ENCODE assay signal across 10 mouse cellular contexts in the genomic region with DNA sequence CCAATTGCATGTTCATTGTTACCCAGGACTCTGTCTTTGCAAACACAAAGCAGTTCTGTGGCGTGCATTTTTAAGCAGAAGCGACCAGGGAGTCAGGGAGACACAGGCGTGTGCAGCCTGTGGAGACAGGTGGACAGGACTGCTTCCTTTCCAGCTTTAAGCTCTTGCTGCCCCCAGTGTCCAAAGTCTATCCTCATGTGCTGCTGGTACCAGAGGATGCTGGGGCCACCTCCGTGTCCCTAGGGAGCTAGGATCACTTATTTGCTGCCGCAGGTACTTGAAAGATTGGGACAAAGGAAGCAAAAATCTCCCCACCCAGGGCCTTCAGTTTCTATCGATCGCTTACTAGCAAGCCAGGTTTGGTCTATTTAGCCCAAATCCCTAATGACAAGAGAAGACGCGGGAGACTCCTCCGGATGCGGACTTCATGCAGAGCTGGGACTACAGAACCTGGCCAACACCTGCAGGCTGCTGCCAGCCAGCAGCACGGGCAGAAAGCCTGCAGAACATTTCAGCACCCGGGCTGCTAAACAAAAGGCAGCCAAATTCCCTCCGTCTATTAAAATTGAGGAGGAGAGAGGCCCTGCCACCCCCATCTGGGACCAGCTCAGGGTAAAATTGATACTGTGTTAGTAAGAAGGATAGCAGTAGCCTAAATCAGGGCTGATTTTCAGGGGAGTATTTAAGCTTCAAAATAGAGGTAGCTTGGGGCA.
DNase-seq lines count a peak whose midpoint lies in the region; ATAC-seq lines count a peak whose summit lies in the region.
"Had no signal": no experiment of that assay in that cellular context is flagged by ENCODE, and none has a peak within 500 bp of the region (broad histone marks: within the 10 kb centered on the region; RNA-seq: fewer than 3 reads in every experiment).

No protein-coding gene starts in this region.

- peak overlapping the region; percentile 34; the same call in 1 of the 2 replicates for H3K9ac ChIP-seq in hindbrain, embryonic 14.5 days
- H3K9ac ChIP-seq in neural tube, embryonic 11.5 days (ENCODE audit: low read length): peak overlapping the region; percentile 30
- H3K9ac ChIP-seq: liver, embryonic 12.5 days had no signal

- H3K27ac ChIP-seq in embryonic facial prominence, embryonic 10.5 days (replicated peaks): peak overlapping the region; percentile 71
- H3K27ac ChIP-seq in hindbrain, embryonic 14.5 days: peak overlapping the region; percentile 77
- H3K27ac ChIP-seq in neural tube, embryonic 11.5 days (ENCODE audit: low read depth, low read length): peak overlapping the region; percentile 17
- H3K27ac ChIP-seq: liver, embryonic 12.5 days had no signal

- peak; percentile 28; the same call in 1 of the 2 replicates for ATAC-seq in hindbrain, embryonic 14.5 days (ENCODE audit: low FRiP score)
- ATAC-seq in neural tube, embryonic 11.5 days (ENCODE audit: insufficient read depth, low FRiP score, low TSS enrichment): 0 out of 2 replicates have a peak, but pooled peaks have one; percentile 43
- ATAC-seq: liver, embryonic 12.5 days; Patski had no signal

- intact Hi-C loops in left cerebral cortex, postnatal 10 days (cut with DNase I): no loop called here

- peaks cover 43% of the 10 kb centered on the region for H3K4me1 ChIP-seq in embryonic facial prominence, embryonic 10.5 days
- H3K4me1 ChIP-seq in hindbrain, embryonic 14.5 days (replicated peaks; ENCODE audit: control insufficient read depth, insufficient read depth, low read length): peaks cover 26% of the 10 kb centered on the region
- H3K4me1 ChIP-seq in neural tube, embryonic 11.5 days (ENCODE audit: control insufficient read depth, insufficient read depth, low read length): peaks cover 19% of the 10 kb centered on the region
- H3K4me1 ChIP-seq: liver, embryonic 12.5 days had no signal

- no peaks in the 10 kb centered on the region for H3K36me3 ChIP-seq in embryonic facial prominence, embryonic 10.5 days (replicated peaks)
- H3K36me3 ChIP-seq in hindbrain, embryonic 14.5 days (replicated peaks; ENCODE audit: control insufficient read depth, insufficient read depth): no peaks in the 10 kb centered on the region
- no peaks in the 10 kb centered on the region for H3K36me3 ChIP-seq in neural tube, embryonic 11.5 days (ENCODE audit: control insufficient read depth, insufficient read depth, low read length)
- H3K36me3 ChIP-seq: liver, embryonic 12.5 days had no signal

- no peaks in the 10 kb centered on the region for H3K9me3 ChIP-seq in embryonic facial prominence, embryonic 10.5 days
- H3K9me3 ChIP-seq in hindbrain, embryonic 14.5 days (ENCODE audit: control insufficient read depth, low read length): no peaks in the 10 kb centered on the region
- no peaks in the 10 kb centered on the region for H3K9me3 ChIP-seq in neural tube, embryonic 11.5 days (ENCODE audit: control insufficient read depth, low read length)
- H3K9me3 ChIP-seq: liver, embryonic 12.5 days had no signal

- H3K4me2 ChIP-seq in hindbrain, embryonic 14.5 days (replicated peaks): peak overlapping the region; percentile 41
- peak overlapping the region; percentile 27 for H3K4me2 ChIP-seq in neural tube, embryonic 11.5 days (ENCODE audit: low read depth)
- H3K4me2 ChIP-seq: liver, embryonic 12.5 days had no signal

- WGBS in embryonic facial prominence, embryonic 10.5 days: 6% methylated on average over 14 of the region's 14 CpGs
- WGBS in hindbrain, embryonic 14.5 days: 6% methylated on average over 14 of the region's 14 CpGs
- 8% methylated on average over 14 of the region's 14 CpGs for WGBS in neural tube, embryonic 11.5 days

- H3K27me3 ChIP-seq in embryonic facial prominence, embryonic 10.5 days (replicated peaks; ENCODE audit: low read depth, poor library complexity, severe bottlenecking): peaks cover 52% of the 10 kb centered on the region
- no peaks in the 10 kb centered on the region for H3K27me3 ChIP-seq in hindbrain, embryonic 14.5 days (ENCODE audit: control insufficient read depth, insufficient read depth, low read length)
- H3K27me3 ChIP-seq in neural tube, embryonic 11.5 days (ENCODE audit: control insufficient read depth, insufficient read depth, low read length): no peaks in the 10 kb centered on the region
- H3K27me3 ChIP-seq: Patski had no signal

- peak overlapping the region; percentile 41 for H3K4me3 ChIP-seq in embryonic facial prominence, embryonic 10.5 days
- no peak overlapping the region for H3K4me3 ChIP-seq in hindbrain, embryonic 14.5 days (replicated peaks; ENCODE audit: low read length)
- H3K4me3 ChIP-seq in neural tube, embryonic 11.5 days (ENCODE audit: low read depth, low read length): no peak overlapping the region
- H3K4me3 ChIP-seq: liver, embryonic 12.5 days had no signal

- peak; percentile 46 for DNase-seq in cerebellum, adult 9-10 months
- peak; percentile 21 for DNase-seq in embryonic facial prominence, embryonic 10.5 days (ENCODE audit: low spot score)
- no peak for DNase-seq in hindbrain, embryonic 14.5 days (ENCODE audit: low spot score)
- peak; percentile 34 for DNase-seq in neural tube, embryonic 11.5 days (ENCODE audit: low spot score)
- no peak for DNase-seq in spleen, postnatal 14 days (ENCODE audit: low spot score in 2 of 2)
- no peak for DNase-seq in gastrocnemius, adult 8-10 months (ENCODE audit: low spot score in 2 of 2)
- no peak for DNase-seq in left cerebral cortex, postnatal 10 days (ENCODE audit: extremely low spot score in 1 of 2, low spot score in 2 of 2)
- DNase-seq: kidney, adult 9 months had no signal

Comparison
In these comparisons a context has a peak if more than half of its experiments do, and no peak if none do; other contexts are left out.
1. DNase-seq: peak in cerebellum, adult 9-10 months (single experiment), embryonic facial prominence, embryonic 10.5 days (single experiment) and neural tube, embryonic 11.5 days (single experiment); none in hindbrain, embryonic 14.5 days (single experiment), spleen, postnatal 14 days (0 of 2), gastrocnemius, adult 8-10 months (0 of 2) and left cerebral cortex, postnatal 10 days (0 of 2).
2. H3K27ac ChIP-seq: peak in every context shown above with its lines; median percentile 77 in hindbrain, embryonic 14.5 days; 71 in embryonic facial prominence, embryonic 10.5 days; 17 in neural tube, embryonic 11.5 days.